Mouse (Mus musculus) cerebellum, adult (tissue): Measurements from ENCODE around the gene Atrnl1.

ENCODE experiments used
- ATAC-seq: cut with Nextera tagmentation; 2 replicates; pipeline ENCODE4 v1.9.2; 2017; ENCODE audit warnings: mild to moderate bottlenecking, moderate library complexity, mixed read lengths; ENCODE audit not compliant: insufficient number of reproducible peaks, low FRiP score, low TSS enrichment

Atrnl1 gene

DNA sequence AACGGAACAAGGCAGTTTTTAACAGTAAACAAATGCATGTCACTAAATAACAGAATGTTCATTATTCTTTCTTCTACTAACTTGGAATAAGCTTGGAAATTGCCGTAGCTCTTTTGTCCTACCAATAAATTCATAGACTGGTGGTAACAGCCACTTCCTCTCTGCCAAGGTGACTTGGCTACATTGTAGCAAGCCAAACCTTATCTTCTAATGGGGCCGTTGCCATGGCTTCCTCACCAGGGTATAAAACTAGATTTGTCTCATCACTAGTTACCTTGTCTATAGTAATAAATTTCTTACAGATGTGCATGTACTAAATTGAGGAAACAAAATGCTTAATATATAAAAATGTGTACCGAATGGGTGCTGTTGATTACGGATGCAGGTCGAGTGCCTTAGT, 298.6 kb downstream of the Atrnl1 start:
- ATAC-seq = no peak

DNA sequence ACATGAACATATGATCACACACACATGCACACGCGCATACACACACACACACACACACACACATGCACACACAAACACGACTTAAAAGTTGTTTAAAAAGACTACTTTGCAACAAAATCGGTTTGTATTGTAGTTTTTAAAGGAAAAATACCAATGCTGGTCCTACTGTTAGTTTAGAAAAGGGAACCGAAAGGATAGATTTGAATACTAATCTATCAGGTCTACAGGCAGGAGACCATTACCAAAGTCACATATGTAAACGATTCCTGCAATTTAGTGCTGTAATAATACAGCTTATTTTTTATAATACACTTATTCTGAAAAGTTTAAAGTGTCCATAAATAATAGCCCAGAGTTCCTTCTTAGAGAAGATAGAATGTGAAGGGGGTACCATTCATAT, 299.8 kb downstream of the Atrnl1 start:
- ATAC-seq = no peak

DNA sequence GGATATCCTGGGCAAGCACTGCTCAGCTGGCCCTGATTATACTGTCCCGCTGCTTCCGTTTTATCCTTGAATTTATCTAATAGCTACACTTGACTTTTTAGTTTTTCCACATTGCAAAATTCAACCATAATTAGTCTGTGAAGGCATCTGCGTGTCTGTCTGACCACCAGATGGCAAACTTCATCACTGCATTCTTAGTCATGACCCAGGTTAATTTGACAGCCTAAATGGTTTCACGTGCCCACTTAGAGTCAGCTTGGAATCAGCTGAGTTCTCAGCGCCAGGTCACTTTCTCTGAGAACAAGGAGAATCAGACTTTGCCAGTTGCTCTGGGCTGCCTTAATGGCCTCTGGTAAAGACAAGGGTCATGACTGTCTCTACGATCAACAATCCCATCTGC, 305.5 kb downstream of the Atrnl1 start:
- ATAC-seq = no peak

DNA sequence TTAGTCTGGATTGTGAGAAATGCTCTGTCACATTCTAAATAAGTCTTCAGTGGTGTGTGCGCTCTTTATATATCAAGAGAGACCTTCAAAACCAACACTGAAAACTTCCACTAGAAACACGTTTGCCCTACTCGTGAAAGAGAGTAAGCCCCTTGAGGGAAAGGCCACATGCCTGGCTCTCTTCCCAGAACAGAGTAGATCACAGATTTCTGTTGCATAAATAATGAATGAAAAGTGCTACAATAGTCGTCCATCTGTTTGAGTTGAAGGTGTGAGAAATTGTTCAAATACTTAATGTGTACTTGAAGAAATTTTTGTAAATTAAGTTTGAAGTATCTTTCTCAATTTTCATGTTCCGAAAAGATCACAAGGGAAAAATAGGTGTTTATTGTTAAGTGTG, 312.2 kb downstream of the Atrnl1 start:
- ATAC-seq = no peak

DNA sequence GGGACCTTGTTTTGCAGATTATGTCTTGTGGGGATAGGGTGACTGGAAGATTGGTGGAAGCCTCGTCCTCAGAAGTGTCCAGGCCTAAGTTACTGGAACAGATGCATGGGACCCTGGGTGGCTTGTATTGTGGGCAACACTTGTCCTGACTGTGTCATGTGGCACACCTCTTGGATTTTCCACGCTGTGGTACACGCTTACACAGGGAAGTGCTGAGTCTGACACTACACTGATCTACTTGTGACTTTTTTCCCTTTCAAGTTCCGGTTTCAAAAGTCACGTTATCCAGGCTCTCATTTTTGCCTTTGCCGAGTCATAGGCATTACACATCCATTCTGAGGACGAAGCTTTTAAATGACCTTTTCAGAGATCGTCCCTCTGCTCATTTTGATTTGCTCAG, 314.0 kb downstream of the Atrnl1 start:
- no peak for ATAC-seq

- no peak for ATAC-seq
Measured at GRCm38 (mm10) chr19:57925681-57926080, 314.8 kb downstream of the Atrnl1 start.

GRCm38 (mm10) chr19:57926164-57926860, 315.5 kb downstream of the Atrnl1 start:
- ATAC-seq = peak; percentile 86

DNA sequence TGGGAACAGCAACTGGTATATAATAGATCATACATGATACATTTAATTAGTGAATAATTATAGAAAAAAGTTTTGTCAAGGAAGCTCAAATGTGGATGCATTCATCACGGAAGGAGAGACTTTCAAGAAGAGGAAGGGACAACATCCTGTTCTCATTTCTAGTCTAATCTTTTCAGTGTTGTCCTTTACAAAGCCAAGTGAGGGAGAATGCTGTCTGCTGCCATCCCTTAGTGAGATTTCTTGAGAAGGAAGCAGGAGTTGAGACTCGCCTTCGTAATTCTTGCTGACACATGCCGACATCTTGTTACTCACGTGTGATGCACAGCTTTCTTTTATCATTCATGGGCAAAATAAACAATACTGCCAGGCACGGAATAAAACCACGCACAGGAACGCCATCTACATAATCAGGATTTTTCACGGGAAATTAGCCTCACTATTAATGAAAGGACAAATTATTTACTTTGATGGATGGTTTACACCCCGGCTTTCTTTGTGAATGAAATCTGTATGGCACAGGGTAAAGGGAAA, 316.2 kb downstream of the Atrnl1 start:
- ATAC-seq = no peak

DNA sequence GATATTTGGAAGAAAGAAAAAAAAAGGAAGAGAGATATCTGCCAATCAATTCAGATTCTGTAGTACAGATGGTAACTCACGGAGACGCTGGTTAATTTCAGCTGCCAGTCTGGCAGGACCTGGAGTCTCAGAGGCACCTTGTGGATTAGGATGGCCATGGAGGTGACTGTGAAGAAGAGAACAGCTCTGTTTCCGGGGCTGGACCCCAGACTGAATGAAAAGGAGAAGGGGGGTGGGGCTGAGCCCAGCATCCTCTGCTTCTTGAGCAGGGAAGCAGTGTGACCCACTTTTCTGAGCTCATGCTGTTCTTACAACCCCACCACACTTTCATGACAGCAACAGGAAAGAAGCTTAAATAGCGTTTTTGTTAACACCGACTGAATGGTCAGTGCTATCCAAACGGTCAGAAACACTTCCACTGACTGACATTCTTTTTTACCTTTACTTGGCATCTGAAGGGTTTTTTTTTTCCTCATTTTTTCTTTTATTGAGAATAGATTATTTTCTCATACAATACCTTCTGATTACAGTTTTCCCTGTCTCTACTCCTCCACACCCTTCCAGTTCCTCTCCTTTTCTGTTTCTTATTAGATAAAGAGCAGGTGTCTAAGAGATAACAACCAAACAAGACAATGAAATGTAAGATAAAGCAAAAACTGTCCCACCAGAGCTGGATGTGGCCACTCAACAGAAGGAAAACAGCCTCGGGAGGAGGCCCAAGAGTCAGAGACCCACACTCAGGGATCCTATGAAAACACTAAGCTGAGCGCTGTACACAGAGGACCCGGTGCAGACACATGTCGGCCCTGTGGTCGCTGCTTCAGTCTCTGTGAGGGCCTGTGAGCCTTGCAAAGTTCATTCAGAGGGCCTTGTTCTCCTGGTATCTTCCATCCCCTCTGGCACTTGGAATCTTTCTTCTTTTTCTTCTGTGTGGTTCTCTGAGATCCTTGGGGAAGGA, 317.0 kb downstream of the Atrnl1 start:
- ATAC-seq = no peak; the same call in 1 of the 2 replicates

DNA sequence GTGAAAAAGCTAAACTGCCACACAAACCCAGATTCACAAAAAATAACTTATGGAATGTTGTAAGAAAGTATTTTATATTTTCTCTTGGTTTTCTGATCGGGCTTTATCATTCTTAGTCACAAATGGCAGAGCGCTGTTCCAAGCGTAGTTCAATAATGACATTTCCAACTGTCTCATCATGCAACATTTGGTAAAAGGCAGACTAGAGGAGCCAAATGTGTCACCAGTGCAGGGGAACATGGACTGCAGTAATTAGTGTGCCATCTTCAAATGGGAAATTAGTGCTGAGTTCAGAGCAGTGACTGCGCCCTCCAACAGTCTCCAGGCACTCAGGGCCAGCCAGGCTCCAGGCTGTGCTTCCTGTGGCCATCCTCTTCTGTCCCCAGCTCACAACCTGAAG, 320.8 kb downstream of the Atrnl1 start:
- no peak for ATAC-seq

DNA sequence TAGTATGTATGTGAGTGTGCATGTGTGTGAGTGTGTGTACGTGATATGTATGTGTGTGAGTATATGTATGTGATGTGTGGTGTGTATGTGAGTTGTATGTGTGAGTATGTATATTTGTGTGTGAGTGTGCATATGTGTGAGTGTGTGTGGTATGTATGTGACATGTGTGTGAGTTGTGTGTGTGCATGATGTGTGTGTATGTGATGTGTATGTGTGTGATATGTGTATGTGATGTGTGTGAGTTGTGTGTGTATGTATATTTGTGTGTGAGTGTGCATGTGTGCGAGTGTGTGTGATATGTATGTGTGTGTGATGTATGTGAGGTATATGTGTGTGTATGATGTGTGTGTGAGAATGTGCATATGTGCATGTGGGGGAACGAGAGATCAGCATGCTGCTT, 326.0 kb downstream of the Atrnl1 start:
- ATAC-seq = no peak

- ATAC-seq = no peak
Measured at GRCm38 (mm10) chr19:57939166-57939565, 328.3 kb downstream of the Atrnl1 start.

- no peak; the same call in 1 of the 2 replicates for ATAC-seq
Measured at GRCm38 (mm10) chr19:57941529-57941928, 330.7 kb downstream of the Atrnl1 start.

DNA sequence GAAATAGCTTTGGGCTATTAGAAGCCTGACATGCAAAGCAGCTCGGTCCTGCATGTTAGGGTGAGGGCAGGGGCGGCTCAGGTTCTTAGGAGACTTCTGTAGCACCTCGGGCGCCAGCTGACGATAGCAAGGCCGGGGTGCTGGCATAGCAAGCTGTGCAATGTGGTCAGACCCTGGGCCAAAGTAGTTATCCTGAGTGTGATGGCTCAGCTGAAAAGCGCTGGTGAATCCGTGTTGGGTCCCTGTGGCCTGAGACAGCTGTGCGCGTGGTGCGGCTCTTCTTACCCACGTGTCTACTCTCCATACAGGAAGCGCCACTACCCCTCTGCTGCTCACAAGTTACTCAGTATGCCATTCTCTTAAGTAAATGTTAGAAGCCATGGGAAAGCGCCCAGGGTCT, 331.4 kb downstream of the Atrnl1 start:
- no peak for ATAC-seq

- ATAC-seq = no peak
Measured at GRCm38 (mm10) chr19:57943308-57943707, 332.5 kb downstream of the Atrnl1 start.

GRCm38 (mm10) chr19:57944680-57945079, 333.8 kb downstream of the Atrnl1 start:
- no peak for ATAC-seq

GRCm38 (mm10) chr19:57945626-57946250, 334.9 kb downstream of the Atrnl1 start:
- no peak for ATAC-seq

DNA sequence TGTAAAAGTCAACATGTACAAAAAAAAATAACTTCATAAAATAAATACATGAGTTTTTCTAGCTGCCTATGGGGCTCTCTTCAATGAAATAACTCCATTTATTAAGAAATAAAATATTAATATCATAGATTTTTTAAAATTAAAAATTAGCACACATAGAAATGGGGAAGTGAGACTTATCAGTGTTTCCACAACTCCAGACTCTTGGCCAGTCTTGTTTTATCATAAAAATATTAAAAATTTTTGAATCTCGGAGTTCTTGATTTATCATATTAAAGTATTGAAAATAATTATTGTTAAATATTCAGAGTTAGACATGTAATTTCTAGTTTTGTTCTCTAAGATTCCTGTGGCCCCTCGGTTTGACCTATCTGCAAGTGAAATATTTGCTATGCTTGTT, 337.7 kb downstream of the Atrnl1 start:
- no peak for ATAC-seq

- ATAC-seq = no peak
Measured at GRCm38 (mm10) chr19:57949260-57949917, 338.6 kb downstream of the Atrnl1 start.

DNA sequence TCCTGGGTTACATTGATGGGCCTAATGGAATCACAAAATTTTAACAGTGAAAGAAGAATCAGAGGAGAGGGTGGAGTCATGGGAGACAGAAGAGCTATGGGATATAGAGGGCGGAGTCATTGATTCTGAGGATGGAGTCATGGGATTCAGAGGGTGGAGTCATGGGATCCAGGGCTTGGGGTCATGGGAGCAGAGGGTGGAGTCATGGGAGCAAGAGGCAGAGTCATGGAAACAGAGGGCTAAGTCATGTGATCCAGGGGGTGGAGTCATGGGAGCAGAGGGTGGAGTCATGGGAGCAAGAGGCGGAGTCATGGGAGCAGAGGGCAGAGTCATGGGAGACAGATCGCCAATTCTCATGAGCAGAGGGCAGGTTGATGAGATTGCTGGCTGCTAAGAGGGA, 343.3 kb downstream of the Atrnl1 start:
- no peak for ATAC-seq
